Mouse (Mus musculus) limb, embryonic 12.5 days (tissue): ENCODE measurements at regions not wholly inside any gene's neighbourhood (a gene's known extent, or its start where the extent isn't known, plus 50 kb on each side); places are given as distances from the start of the nearest gene placed in this dataset.

Source experiments
- ATAC-seq: fragments of 200-750 bp; cut with Nextera tagmentation; 2 replicates; pipeline ENCODE4 v1.8.0; 2017; ENCODE audit warnings: low read depth, moderate TSS enrichment; ENCODE audit not compliant: insufficient number of reproducible peaks, insufficient read depth, low FRiP score, low TSS enrichment
- H3K27ac ChIP-seq: fragments of 300-500 bp; sonication (generic); 2 replicates; pipeline ENCODE4 v1.5.1; 2016; ENCODE audit warnings: mild to moderate bottlenecking, moderate library complexity
- H3K27me3 ChIP-seq: fragments of 300-500 bp; sonication (generic); 2 replicates; pipeline ENCODE4 v1.6.1; 2016; ENCODE audit warnings: mild to moderate bottlenecking, moderate library complexity
- H3K36me3 ChIP-seq: fragments of 300-500 bp; sonication (generic); 2 replicates; pipeline ENCODE4 v1.6.1; 2016; ENCODE audit warnings: mild to moderate bottlenecking, moderate library complexity
- H3K4me1 ChIP-seq: fragments of 300-500 bp; sonication (generic); replicated peaks from 2 replicates; pipeline ENCODE4 v1.6.1; 2016
- H3K4me2 ChIP-seq: fragments of 300-500 bp; sonication (generic); 2 replicates; pipeline ENCODE4 v1.6.1; 2016; ENCODE audit warnings: mild to moderate bottlenecking, moderate library complexity
- H3K4me3 ChIP-seq: fragments of 300-500 bp; sonication (generic); replicated peaks from 2 replicates; pipeline ENCODE4 v1.5.1; 2016; ENCODE audit warnings: mild to moderate bottlenecking
- H3K9ac ChIP-seq: fragments of 300-500 bp; sonication (generic); replicated peaks from 2 replicates; pipeline ENCODE4 v1.6.1; 2016; ENCODE audit warnings: mild to moderate bottlenecking, moderate library complexity
- H3K9me3 ChIP-seq: fragments of 300-500 bp; sonication (generic); 2 replicates; pipeline ENCODE4 v1.6.1; 2016; ENCODE audit warnings: mild to moderate bottlenecking, moderate library complexity
- WGBS: fragments of 180-500 bp; shearing (Covaris S2); methylation state at CpG from one replicate; pipeline ENCODE4 v1.1.7; 2016; 5-methylcytosine and 5-hydroxymethylcytosine counted together

DNA sequence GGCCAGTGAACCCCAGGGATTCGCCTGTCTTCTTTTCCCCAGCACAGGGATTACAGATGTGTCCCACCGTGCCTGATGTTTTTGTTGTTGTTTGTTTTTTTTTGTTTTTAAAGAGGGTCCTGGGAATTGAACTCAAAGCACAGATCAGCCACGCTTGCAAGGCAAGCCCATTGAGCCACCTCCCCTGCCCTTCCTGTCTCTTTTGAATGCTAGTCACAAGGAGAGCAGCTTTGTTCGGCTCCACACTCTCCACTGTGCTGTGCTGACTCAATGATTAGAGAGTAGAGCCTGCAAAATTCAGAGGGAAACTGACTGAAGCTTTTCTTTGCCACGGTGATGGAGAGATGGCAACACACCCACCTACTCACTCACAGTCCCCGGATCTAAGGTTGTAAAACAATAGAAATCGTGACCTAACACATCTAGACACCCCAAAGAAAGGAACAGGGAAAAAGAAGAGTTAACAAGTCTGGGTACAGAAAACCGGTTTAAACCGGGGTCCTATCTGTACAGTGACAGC lies 217.6 kb upstream of the Hs6st1 start:
- H3K4me1 ChIP-seq = no peaks in the 10 kb centered on the region; the same call in 1 of the 2 replicates
- H3K4me2 ChIP-seq = no peak overlapping the region
- H3K27ac ChIP-seq = no peak overlapping the region
- H3K4me3 ChIP-seq = no peak overlapping the region
- H3K9ac ChIP-seq = no peak overlapping the region
- H3K27me3 ChIP-seq = no peaks in the 10 kb centered on the region
- ATAC-seq = no peak
- 83% methylated on average over 9 of the region's 9 CpGs for WGBS
- no peaks in the 10 kb centered on the region for H3K9me3 ChIP-seq
- H3K36me3 ChIP-seq = no peaks in the 10 kb centered on the region

- Histone ChIP-seq H3K27me3 (no peaks in the 10 kb centered on the region), H3K9ac (no peak overlapping the region), H3K4me1 (no peaks in the 10 kb centered on the region), H3K36me3 (no peaks in the 10 kb centered on the region), H3K4me2 (no peak overlapping the region), H3K4me3 (no peak overlapping the region), H3K27ac (no peak overlapping the region), H3K9me3 (no peaks in the 10 kb centered on the region)
- ATAC-seq = no peak
- WGBS = 93% methylated on average over 4 of the region's 4 CpGs
Measured at GRCm38 (mm10) chr1:35851681-35852409, 216.4 kb upstream of the Hs6st1 start.

DNA sequence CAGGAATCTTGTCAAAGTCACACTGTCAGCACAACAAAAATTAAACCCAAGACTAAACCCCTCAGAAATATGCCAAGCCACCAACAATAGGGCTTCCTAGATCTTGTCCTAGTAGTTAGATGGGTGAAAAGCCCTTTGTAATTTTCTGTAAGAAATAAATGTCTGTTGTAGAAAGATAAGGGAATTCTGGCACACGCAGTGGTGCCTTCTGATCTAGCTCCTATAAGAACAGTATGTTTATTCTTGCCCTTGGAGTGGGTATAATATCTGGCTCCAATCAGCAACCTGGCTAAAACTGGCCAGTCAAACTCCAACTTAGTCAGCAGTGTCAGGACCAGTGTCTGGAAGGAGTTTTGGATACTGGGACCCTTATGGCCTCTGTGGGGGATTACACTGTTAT lies 215.2 kb upstream of the Hs6st1 start:
- Histone ChIP-seq H3K4me1 (no peaks in the 10 kb centered on the region), H3K27me3 (no peaks in the 10 kb centered on the region), H3K9me3 (no peaks in the 10 kb centered on the region), H3K4me3 (no peak overlapping the region), H3K36me3 (no peaks in the 10 kb centered on the region), H3K4me2 (no peak overlapping the region), H3K9ac (no peak overlapping the region), H3K27ac (no peak overlapping the region)
- ATAC-seq = no peak
- 89% methylated on average over 1 of the region's 1 CpGs for WGBS

DNA sequence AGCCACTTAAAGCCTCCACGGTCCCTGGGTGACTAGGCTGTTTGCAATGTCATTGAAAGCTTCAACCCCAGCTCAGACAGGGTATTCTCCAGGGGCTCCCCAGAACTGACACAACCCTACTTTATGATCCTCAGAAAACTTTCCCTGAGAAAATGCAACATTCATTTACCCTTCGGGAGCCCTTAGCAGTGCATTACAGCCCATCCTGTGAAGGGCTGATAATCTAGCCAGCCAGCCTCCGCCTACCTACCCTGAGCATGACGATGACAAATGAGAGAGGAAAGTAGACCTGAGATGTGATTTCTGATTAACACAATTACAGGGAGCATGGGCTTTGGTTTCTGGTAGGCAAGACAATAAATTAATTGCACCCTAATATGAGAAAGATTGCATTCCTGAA lies 212.6 kb upstream of the Hs6st1 start:
- Histone ChIP-seq H3K9me3 (no peaks in the 10 kb centered on the region), H3K4me2 (no peak overlapping the region), H3K4me3 (no peak overlapping the region), H3K27me3 (no peaks in the 10 kb centered on the region), H3K9ac (no peak overlapping the region), H3K4me1 (no peaks in the 10 kb centered on the region), H3K36me3 (no peaks in the 10 kb centered on the region), H3K27ac (no peak overlapping the region)
- WGBS = 85% methylated on average over 4 of the region's 4 CpGs
- ATAC-seq = no peak

GRCm38 (mm10) chr1:35858342-35858741 lies 209.9 kb upstream of the Hs6st1 start:
- no peak for ATAC-seq
- H3K4me3 ChIP-seq = no peak overlapping the region
- H3K4me2 ChIP-seq = no peak overlapping the region
- H3K36me3 ChIP-seq = no peaks in the 10 kb centered on the region
- H3K9me3 ChIP-seq = no peaks in the 10 kb centered on the region
- no peak overlapping the region for H3K9ac ChIP-seq
- H3K27me3 ChIP-seq = no peaks in the 10 kb centered on the region
- peaks cover 6% of the 10 kb centered on the region; the same call in 1 of the 2 replicates for H3K4me1 ChIP-seq
- no peak overlapping the region for H3K27ac ChIP-seq
- 63% methylated on average over 3 of the region's 3 CpGs for WGBS

DNA sequence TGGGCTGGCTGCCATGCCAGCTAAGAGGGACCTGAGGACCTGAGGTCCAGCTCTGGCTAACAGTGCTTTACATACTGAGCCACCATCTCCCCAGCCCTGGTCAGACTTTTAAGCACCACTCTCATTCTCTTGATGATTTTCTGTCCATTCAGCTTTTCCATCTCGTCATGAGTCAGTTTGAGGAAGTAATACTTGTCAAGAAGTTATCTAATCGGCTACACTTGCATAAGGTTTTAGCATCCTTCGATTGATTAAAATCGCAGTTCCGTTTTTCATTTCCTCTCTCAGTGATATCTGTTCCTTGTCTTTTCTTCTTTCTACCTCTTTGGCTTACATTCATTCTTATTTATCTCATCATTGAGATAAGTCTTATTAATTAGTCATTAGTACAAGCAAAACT lies 207.4 kb upstream of the Hs6st1 start:
- H3K27me3 ChIP-seq = no peaks in the 10 kb centered on the region
- H3K9ac ChIP-seq = no peak overlapping the region
- H3K4me2 ChIP-seq = no peak overlapping the region
- H3K36me3 ChIP-seq = no peaks in the 10 kb centered on the region
- no peak overlapping the region for H3K27ac ChIP-seq
- no peaks in the 10 kb centered on the region for H3K9me3 ChIP-seq
- H3K4me1 ChIP-seq = peaks cover 6% of the 10 kb centered on the region; the same call in 1 of the 2 replicates
- no peak for ATAC-seq
- 90% methylated on average over 5 of the region's 5 CpGs for WGBS
- H3K4me3 ChIP-seq = no peak overlapping the region

- H3K4me3 ChIP-seq = no peak overlapping the region
- H3K9ac ChIP-seq = no peak overlapping the region
- 87% methylated on average over 5 of the region's 5 CpGs for WGBS
- H3K27me3 ChIP-seq = no peaks in the 10 kb centered on the region
- H3K4me2 ChIP-seq = no peak overlapping the region
- H3K4me1 ChIP-seq = peaks cover 6% of the 10 kb centered on the region; the same call in 1 of the 2 replicates
- no peak for ATAC-seq
- no peaks in the 10 kb centered on the region for H3K9me3 ChIP-seq
- no peaks in the 10 kb centered on the region for H3K36me3 ChIP-seq
- no peak overlapping the region for H3K27ac ChIP-seq
Measured at GRCm38 (mm10) chr1:35862196-35862595, 206.0 kb upstream of the Hs6st1 start.

DNA sequence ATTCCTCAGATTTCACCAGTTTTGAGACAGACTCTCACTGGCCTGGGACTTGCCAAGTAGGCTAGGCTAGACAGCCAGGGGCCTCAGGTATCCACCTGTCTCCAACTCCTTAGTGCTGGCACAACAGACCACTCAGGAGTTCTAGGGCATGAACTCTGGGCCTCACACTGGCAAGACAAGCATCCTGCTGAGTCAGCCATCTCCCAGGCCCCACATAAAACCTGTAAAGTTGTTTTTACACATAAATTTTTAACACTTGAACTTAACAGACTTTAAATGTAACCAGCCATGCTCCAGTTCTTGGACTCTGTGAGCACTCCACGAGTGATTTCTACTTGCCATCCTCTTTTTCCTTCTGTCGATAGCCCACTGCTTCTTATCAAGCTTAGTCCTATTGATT lies 205.5 kb upstream of the Hs6st1 start:
- no peaks in the 10 kb centered on the region for H3K27me3 ChIP-seq
- no peak overlapping the region for H3K9ac ChIP-seq
- H3K27ac ChIP-seq = no peak overlapping the region
- no peak overlapping the region for H3K4me3 ChIP-seq
- no peak for ATAC-seq
- H3K9me3 ChIP-seq = no peaks in the 10 kb centered on the region
- WGBS = 63% methylated on average over 2 of the region's 2 CpGs
- peaks cover 6% of the 10 kb centered on the region; the same call in 1 of the 2 replicates for H3K4me1 ChIP-seq
- H3K36me3 ChIP-seq = no peaks in the 10 kb centered on the region
- H3K4me2 ChIP-seq = no peak overlapping the region

DNA sequence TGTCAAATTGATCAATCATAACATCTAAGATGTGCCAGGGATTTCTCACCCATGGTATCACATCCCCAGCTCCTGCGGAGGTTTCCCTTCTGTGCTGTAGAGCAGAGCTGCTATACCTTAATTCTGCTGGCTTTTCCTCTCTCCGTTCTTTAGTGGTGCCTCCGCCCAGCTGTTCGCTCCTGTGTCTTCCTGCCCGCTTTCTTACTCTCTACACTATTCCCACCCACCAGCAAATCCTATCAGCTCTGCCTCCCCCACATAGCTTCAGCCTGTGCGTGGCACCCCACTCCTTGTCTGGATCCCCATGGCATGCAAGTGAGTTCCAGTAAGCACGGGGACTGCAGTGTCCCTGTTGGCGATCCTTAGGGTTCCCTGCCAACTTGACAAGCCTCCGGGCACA lies 204.0 kb upstream of the Hs6st1 start:
- Histone ChIP-seq H3K4me1 (peaks cover 6% of the 10 kb centered on the region; the same call in 1 of the 2 replicates), H3K27ac (no peak overlapping the region), H3K27me3 (no peaks in the 10 kb centered on the region), H3K4me2 (no peak overlapping the region), H3K9me3 (no peaks in the 10 kb centered on the region), H3K36me3 (no peaks in the 10 kb centered on the region), H3K4me3 (no peak overlapping the region), H3K9ac (no peak overlapping the region)
- 88% methylated on average over 9 of the region's 9 CpGs for WGBS
- no peak for ATAC-seq

DNA sequence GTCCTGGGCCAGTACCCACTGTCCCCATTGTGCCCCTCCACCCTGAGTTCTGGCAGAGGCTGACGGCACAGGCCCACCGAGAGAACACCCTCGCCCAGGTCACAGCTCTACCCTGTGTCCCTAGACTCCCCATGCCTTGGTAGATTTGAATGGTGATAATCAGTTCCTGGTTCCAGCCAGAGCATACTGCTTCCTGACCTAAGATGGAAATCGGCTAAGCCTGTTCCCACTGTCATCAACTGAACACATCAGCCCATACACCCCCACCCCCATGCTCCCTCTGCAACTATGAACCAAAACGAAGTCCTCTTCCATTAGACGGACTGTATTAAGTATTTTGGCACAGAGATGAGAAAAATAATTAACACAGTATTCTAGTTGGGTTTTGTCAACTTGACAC lies 202.9 kb upstream of the Hs6st1 start:
- WGBS = 78% methylated on average over 6 of the region's 6 CpGs
- no peaks in the 10 kb centered on the region for H3K36me3 ChIP-seq
- H3K9me3 ChIP-seq = no peaks in the 10 kb centered on the region
- no peak for ATAC-seq
- H3K27ac ChIP-seq = no peak overlapping the region
- H3K4me3 ChIP-seq = no peak overlapping the region
- H3K27me3 ChIP-seq = no peaks in the 10 kb centered on the region
- no peak overlapping the region for H3K9ac ChIP-seq
- peaks cover 10% of the 10 kb centered on the region for H3K4me1 ChIP-seq
- H3K4me2 ChIP-seq = no peak overlapping the region

DNA sequence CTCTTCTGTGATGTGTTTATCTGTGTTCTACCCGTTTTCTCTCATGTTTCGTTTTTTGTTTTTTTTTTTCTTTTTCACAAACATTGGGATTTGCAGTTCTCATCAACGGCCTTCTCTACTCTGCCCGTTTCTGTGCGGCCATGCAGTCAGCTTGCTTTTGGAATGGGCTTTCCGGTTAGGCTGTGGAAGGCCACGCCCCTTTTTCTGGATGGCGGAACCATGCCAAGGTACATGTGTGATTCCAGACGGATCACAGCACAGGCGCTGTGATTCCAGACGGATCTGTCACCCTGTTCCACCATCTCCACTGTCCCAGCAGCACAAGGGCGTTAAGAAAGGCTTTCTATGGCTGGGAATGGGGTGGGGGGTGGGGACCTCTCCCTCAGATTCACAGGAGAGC lies 201.6 kb upstream of the Hs6st1 start:
- H3K27ac ChIP-seq = no peak overlapping the region
- WGBS = 83% methylated on average over 12 of the region's 12 CpGs

More for the DNA sequence above, 201.6 kb upstream of the Hs6st1 start:
- Histone ChIP-seq H3K36me3 (no peaks in the 10 kb centered on the region), H3K9ac (no peak overlapping the region), H3K4me1 (peaks cover 15% of the 10 kb centered on the region), H3K4me3 (no peak overlapping the region), H3K4me2 (no peak overlapping the region), H3K9me3 (no peaks in the 10 kb centered on the region), H3K27me3 (no peaks in the 10 kb centered on the region)
- no peak for ATAC-seq
